Mouse (Mus musculus): Measurements from ENCODE around the gene Ino80d.
"Not testable (repeated sequence)": the region's sequence is repeated elsewhere in the genome, so short reads cannot be mapped to it uniquely, and the experiment has no call there.

Gene Ino80d

GRCm38 (mm10) chr1:63114136-63114781, at the start of gene Ino80d:
Ino80d (minus strand) TSS chr1:63114667.
- ATAC-seq (ENCODE audit: low TSS enrichment), result peak; percentile 94

- no peak for ATAC-seq (ENCODE audit: low TSS enrichment)
Measured at GRCm38 (mm10) chr1:63140231-63140630, 25.8 kb upstream of the Ino80d start.

- ATAC-seq (ENCODE audit: low TSS enrichment), result not testable (repeated sequence)
Measured at GRCm38 (mm10) chr1:63138586-63138985, 24.1 kb upstream of the Ino80d start.

DNA sequence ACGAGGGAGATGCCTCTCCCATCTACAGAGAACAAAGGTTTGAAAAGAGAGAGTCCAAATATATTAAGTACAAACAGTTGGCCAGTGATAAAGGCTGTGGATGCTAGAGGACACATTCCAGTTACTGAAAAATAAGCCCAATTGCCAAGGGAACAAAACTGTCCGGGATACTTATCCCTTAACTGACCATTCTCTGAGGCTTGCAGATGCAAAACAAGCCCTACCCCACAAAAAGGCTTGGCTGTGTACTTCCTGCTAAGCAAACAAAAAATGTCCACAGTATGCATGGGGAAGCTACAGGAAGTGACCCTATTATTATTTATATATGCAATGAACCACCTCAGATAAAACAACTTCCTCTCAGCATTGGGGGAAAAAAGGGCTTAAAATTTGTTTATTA, 23.5 kb upstream of the Ino80d start:
- no peak for ATAC-seq (ENCODE audit: low TSS enrichment)

DNA sequence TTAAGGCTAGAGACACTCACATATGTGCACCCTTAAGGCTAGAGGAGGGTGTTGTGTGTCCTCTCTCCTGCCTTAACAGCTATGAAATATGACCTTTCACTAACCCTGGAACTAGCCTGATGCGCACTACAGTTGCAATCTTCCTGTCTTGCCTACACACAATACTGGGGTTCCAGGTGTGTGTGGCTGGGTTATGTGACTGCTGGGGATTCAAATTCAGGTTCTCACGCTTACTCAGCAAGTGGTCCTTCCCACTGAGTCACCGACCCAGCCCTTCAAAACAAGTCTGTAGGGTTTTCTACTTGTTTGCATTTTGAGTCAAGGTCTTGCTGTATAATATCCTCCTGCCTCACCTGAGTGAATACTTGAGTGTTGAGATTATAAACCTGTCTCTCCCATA, 20.1 kb upstream of the Ino80d start:
- ATAC-seq (ENCODE audit: low TSS enrichment), result no peak

DNA sequence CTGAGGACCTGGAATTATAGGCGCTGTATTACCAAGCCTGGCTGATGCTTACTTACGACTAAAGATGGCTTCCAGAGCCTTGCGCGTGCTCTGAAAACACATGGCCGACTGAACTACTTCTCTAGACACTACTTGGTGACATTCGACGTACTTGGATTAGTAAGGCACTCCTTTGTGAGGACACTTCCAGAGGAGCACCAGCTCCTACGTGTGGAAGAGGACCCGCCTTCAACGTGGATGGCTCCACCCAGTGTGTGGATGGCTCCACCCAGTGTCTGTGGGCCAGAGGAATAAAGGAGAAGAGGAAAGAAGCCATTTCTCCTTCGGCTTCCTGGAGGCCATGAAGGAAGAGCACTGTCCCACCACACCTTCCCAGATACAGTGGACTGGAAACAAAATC, 17.3 kb upstream of the Ino80d start:
- no peak for ATAC-seq (ENCODE audit: low TSS enrichment)

DNA sequence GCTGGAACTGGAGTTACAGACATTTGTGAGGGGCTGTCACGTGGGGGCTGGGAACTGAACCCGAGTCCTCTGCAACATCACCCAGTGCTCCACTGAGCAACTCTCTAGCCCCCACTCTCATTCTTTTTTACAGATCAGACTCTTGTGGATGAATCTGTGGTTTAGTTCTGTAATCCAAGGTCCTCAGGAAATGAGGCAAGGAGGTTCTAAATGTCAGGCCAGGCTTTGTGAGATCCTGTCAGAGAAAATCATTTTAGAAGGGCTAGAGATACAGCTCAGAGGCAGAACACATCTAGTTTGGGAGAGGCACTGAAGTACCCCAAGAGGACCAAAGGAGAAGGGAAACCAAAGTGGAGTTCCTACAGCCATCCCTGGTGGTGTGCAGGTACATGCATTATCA, 16.4 kb upstream of the Ino80d start:
- no peak for ATAC-seq (ENCODE audit: low TSS enrichment)

DNA sequence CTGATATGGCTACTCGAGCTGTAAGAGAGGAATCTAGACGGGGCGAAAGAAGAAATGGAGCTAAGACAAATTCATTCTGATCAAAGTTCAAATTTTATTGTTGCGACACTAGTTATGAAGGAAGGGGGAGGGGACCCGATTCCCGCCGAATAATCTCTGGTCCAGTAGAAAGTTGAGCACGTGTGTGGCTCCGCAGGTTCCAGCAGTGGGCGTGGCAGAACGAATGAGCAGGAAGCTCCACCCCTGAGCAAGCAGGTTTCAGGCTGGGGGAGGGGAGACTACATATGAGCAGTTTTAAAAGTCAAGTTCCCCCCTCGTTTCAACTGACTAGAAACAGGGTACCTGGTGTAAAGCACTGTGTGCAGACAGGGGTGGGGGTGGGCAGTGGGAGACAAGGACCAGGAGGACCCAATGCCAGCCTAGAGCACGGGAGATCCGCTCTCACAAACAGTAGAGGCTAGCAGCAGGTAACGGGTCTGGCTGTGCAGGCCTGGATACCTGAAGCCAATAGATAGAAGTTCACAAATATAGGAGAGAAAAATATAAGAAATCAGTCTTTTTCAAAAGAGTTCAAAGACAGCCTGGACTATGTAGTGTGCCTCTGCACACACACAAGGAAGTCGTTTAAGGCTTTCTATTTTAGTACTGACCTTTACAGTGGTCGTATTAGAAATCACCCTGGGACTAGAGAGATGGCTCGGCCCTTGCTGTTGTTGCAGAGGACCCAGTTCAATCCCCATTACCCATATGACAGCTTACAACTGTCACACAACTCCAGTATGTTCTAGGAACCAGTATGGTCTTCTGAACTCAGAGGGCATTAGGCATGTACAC, 15.6 kb upstream of the Ino80d start:
- ATAC-seq (ENCODE audit: low TSS enrichment), result no peak

DNA sequence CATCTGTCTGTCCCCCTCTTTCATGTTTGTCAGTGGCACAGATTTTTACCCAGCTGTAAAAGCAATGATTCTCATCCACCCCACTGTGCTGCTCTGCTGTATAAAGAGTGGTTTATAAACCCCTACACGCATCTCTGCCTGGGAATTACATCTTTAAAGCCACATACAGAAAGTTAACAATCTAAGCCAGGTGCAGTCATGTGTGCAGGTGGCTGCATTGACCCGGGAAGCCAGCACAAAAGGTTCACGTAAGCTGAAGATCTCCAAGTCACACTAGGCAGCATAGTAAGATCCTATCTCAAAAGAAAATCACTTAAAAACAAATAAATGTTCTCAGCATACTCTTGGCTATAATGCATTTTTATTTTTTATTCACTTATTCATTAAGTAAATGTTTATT, 14.8 kb upstream of the Ino80d start:
- ATAC-seq (ENCODE audit: low TSS enrichment), result no peak

DNA sequence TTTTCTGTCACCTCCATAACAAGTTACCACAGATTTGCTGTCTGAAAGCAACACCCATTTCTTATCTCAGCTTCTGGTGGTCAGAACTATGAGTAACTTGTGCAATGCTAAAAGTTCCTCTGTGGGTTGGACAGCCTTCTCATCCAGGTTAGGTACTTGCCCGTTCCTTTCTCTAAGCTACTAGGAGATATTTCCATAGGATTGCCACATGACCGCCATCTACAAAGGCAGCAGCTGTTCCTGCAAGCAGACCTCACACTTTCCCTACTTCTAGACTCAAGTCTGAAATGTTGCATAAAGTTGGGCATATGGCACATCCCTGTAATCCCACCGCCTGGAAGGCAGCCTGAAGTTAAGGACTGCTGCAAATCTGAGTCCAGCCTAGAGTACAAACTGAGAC, 11.7 kb upstream of the Ino80d start:
- peak; percentile 83 for ATAC-seq (ENCODE audit: low TSS enrichment)

- no peak for ATAC-seq (ENCODE audit: low TSS enrichment)
Measured at GRCm38 (mm10) chr1:63123823-63124450, 9.5 kb upstream of the Ino80d start.

DNA sequence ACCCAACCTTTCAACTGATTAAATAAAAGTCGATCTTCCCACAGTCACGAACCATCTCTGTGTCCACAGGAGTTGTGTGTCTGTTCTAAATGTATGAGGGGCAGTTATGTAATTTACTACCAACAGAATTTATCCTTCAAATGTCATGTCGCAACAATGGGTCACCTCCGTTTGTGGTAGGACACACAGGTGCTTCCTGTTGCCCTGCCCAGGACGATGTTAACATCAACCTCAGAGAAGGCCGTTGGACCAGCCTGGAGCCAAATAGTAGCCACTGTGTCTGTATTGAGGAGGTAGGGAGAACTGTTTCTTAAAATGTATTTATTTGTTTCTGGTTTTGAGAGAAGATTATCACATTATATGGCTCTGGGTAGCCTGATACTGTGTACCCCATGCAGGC, 7.5 kb upstream of the Ino80d start:
- no peak for ATAC-seq (ENCODE audit: low TSS enrichment)

DNA sequence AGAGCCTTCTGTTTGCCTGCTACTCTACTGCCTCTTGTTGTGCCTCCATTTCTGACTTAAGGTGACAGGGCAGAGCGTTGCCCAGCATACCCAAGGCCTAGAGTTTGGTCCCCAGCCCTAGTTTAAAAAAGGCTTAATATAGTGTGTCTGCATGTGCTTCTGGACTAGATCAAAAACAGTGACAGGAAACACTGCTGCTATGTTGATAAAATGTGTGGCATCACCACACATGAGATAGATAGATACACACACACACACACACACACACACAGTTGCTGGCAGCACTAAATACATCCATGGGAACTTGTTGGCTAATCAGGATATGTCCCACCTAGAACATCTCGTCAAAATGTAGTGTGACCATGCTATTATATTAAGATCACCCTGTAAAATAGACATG, 5.9 kb upstream of the Ino80d start:
- no peak for ATAC-seq (ENCODE audit: low TSS enrichment)

DNA sequence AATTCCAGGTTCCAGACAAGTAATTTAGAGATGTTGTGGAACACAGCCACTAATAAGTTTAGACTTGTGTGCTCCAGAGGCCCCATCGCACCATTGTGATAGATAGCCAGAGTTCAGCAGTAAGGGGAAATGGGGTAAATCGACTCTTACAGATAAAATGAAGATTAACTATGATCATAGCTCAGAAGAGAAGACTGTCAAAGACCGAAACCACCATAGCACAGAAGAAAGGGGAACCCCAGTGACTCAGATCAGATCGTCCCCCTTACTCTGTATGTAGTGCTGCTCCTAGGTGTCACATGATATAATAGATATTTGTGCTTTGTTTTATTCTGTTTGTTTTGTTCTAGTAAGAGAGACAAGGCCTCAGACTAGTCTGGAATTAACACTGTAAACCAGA, 5.2 kb upstream of the Ino80d start:
- ATAC-seq (ENCODE audit: low TSS enrichment), result no peak

DNA sequence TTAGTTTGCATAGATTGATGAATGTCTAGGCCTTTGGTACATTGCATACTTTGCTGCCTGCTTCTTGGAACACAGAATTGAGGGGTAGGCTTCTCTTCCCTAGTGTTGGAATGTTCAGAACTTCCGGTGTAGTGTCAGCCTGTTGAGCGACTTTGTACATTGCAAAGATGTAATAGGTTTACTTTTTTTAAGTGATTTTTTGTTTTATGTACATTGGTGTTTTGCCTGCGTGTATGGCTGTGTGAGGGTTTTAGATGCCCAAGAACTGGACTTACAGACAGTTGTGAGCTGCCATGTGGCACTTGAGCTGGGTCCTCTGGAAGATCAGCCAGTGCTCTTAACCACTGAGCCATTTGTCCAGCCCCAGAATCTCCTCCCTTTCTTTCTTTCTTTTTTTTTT, 1.1 kb upstream of the Ino80d start:
- ATAC-seq (ENCODE audit: low TSS enrichment), result no peak

DNA sequence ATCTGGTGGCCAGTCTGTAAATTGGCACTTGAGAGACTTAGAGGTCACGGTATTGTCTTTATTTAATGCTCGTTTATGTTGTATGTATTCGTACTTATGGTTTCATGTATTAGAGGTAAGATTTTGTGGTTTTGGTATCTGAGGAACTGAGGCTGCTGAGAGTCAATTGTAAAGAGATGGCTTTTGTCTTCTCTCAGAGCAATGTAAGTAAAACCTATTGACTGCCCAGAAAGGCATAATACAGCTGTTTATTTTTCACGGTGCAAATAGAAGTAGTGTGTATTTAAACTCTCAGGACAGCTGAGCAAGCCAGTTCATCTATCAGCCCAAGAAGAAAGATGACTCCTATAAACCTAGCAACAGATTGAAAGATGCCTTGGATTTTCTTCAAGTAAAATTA, 629 bp upstream of the Ino80d start:
- no peak for ATAC-seq (ENCODE audit: low TSS enrichment)

DNA sequence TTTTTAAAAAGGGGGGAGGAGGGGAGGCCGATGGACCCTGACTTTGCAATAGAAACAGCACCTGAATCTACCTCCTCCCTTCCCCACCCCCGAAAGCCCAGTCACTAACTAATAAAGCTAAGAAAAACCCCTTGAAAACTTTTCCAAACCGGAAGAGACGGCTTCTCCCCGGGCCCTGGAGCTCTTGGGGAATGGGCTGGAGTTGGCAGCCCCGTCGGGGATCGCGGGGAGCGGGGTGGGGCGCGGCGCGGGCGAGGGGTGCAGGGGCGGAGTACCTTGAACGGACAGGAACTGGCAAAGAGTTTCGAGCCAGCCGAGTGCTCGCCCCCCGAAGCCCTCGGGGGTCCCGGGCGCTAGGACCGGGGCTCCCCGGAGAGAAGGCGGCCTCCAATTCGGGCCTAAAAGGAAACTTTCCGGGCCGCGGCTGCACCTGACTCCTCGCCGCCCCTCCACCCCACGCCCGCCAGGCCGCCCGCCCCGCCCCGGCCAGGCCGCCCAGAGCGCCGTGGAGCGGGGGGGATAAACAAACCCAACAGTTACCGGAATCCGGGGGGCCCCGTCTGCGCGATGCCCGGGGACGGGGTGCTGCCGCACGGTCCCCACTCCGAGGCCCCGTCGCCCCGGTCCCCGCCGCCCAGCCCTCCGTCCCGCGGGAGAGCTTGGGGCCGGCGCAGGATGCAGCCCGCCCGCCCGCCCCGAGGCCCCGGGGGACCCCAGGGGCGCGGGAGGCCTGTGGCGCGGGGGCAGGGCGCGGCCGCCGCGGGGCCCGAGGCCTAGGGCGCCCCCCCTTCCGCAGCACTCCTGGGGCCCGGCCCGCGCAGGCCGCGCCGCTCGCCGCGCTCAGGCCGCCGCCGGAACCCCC, 962 bp downstream of the Ino80d start:
- peak; percentile 9; the same call in 1 of the 2 replicates for ATAC-seq (ENCODE audit: low TSS enrichment)

- peak; percentile 10; the same call in 1 of the 2 replicates for ATAC-seq (ENCODE audit: low TSS enrichment)
Measured at GRCm38 (mm10) chr1:63112865-63113261, 1.6 kb downstream of the Ino80d start.

DNA sequence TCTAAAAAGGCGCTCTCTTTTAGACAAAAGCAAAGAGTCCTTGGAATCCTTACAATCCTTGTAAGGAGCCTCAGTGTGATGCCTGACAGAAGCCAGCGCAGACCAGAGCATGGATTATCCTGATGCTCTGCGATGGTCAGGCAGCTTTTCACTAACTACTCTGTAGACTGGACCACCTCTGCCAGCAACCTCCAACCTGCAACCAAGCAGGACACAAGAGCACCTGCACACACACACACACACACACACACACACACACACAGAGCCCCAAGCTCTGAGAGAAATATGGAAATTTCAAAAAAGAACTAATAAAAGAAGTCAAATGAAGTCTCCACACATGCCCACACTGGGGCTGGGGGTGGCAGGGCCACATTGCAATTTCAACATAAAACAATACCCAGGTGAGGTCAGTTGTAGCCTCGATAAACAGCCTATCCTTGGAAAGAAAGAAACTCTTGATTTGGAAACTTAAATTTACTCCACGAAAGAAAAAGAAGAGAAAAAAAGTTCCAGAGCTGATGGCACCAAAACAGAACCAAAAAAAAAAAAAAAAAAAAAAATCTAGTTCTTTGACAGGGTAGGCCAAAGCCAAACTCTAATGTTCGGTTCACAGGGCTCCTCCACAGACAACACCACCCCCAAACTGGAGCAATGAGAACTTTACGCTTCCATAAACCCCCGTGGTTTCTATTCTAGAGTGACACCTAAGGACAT, 2.2 kb downstream of the Ino80d start:
- no peak for ATAC-seq (ENCODE audit: low TSS enrichment)

- no peak for ATAC-seq (ENCODE audit: low TSS enrichment)
Measured at GRCm38 (mm10) chr1:63110536-63111285, 3.8 kb downstream of the Ino80d start.

Measured in frontal cortex, adult (tissue).